Mouse (Mus musculus) MEL (cell line): ENCODE measurements at regions not wholly inside any gene's neighbourhood (a gene's known extent, or its start where the extent isn't known, plus 50 kb on each side); places are given as distances from the start of the nearest gene placed in this dataset.

Experiments
- DNase-seq: peaks from one replicate; pipeline ENCODE4 v3.0.0; 2011; ENCODE audit warnings: low read depth, low spot score
- H3K27ac ChIP-seq: 2 replicates; pipeline ENCODE4 v1.5.1; 2012; ENCODE audit warnings: low read depth, mild to moderate bottlenecking, control low read depth, low read length, moderate library complexity; ENCODE audit not compliant: control insufficient read depth
- H3K27me3 ChIP-seq, 2 experiments: fragments of 150-350 bp in 1 of 2; sonication (generic) in 1 of 2; 2 replicates each; pipeline ENCODE4 v1.6.1; 2012; ENCODE audit warnings: low read length in 2 of 2, mild to moderate bottlenecking in 2 of 2, improper control_type of control experiment in 1 of 2, moderate library complexity in 1 of 2; ENCODE audit not compliant: insufficient read depth in 2 of 2, control insufficient read depth in 1 of 2
- H3K36me3 ChIP-seq, 2 experiments: 2 replicates each; pipeline ENCODE4 v1.6.1; 2012 to 2014; ENCODE audit warnings: low read length in 2 of 2, improper control_type of control experiment in 1 of 2, inconsistent platforms in 1 of 2, mild to moderate bottlenecking in 1 of 2; ENCODE audit not compliant: insufficient read depth in 2 of 2, control insufficient read depth in 1 of 2
- H3K4me1 ChIP-seq, 2 experiments: fragments of 150-350 bp in 1 of 2; sonication (generic) in 1 of 2; 2 replicates each; pipeline ENCODE4 v1.6.1; 2012; ENCODE audit warnings: low read length in 2 of 2, improper control_type of control experiment in 1 of 2, mild to moderate bottlenecking in 1 of 2; ENCODE audit not compliant: insufficient read depth in 2 of 2, control insufficient read depth in 1 of 2
- H3K4me3 ChIP-seq, 2 experiments: fragments of 150-350 bp in 1 of 2; sonication (generic) in 1 of 2; 2 replicates each; pipeline ENCODE4 v1.5.1; 2012; ENCODE audit warnings: low read depth in 2 of 2, low read length in 2 of 2, mild to moderate bottlenecking in 2 of 2, moderate library complexity in 2 of 2, control low read depth in 1 of 2, improper control_type of control experiment in 1 of 2; ENCODE audit not compliant: control insufficient read depth in 1 of 2, insufficient read depth in 1 of 2
- H3K79me2 ChIP-seq: 2 replicates; pipeline ENCODE4 v1.6.1; 2012; ENCODE audit warnings: mild to moderate bottlenecking, low read length, moderate library complexity; ENCODE audit not compliant: control insufficient read depth, poor library complexity, insufficient read depth
- H3K9ac ChIP-seq: 2 replicates; pipeline ENCODE4 v1.6.1; 2012; ENCODE audit warnings: low read depth, mild to moderate bottlenecking, control low read depth, low read length, moderate library complexity; ENCODE audit not compliant: control insufficient read depth, poor library complexity, severe bottlenecking
- H3K9me3 ChIP-seq: fragments of 150-350 bp; sonication (generic); replicated peaks from 2 replicates; pipeline ENCODE4 v1.6.1; 2012; ENCODE audit warnings: mild to moderate bottlenecking, low read length, improper control_type of control experiment, moderate library complexity; ENCODE audit not compliant: insufficient read depth
- BHLHE40 ChIP-seq: IDR thresholded peaks from 2 replicates; pipeline ENCODE4 v1.6.1; 2012; ENCODE audit warnings: low read depth, mild to moderate bottlenecking, inconsistent platforms, low read length, improper control_type of control experiment, borderline replicate concordance
- CTCF ChIP-seq, 3 experiments: IDR thresholded peaks in 2 of 3; conservative IDR thresholded peaks in 1 of 3; 2 replicates each; pipeline ENCODE4 v1.5.1; 2011 to 2012; ENCODE audit warnings: low read length in 3 of 3, low read depth in 2 of 3, mild to moderate bottlenecking in 2 of 3, improper control_type of control experiment in 1 of 3, inconsistent platforms in 1 of 3, mixed read lengths in 1 of 3, moderate library complexity in 1 of 3; ENCODE audit not compliant: control insufficient read depth in 1 of 3, insufficient read depth in 1 of 3, poor library complexity in 1 of 3, severe bottlenecking in 1 of 3
- E2F4 ChIP-seq: IDR thresholded peaks from 2 replicates; pipeline ENCODE4 v1.6.1; 2011; ENCODE audit warnings: low read depth, low read length, improper control_type of control experiment, borderline replicate concordance
- ELF1 ChIP-seq: IDR thresholded peaks from 2 replicates; pipeline ENCODE4 v1.6.1; 2014; ENCODE audit warnings: low read depth, mild to moderate bottlenecking, inconsistent platforms, low read length, improper control_type of control experiment, moderate library complexity
- EP300 ChIP-seq, 2 experiments: IDR thresholded peaks; 2 replicates each; pipeline ENCODE4 v1.6.1; 2011; ENCODE audit warnings: improper control_type of control experiment in 2 of 2, low read length in 2 of 2, low read depth in 1 of 2, mild to moderate bottlenecking in 1 of 2
- HCFC1 ChIP-seq: IDR thresholded peaks from 2 replicates; pipeline ENCODE4 v1.6.1; 2012; ENCODE audit warnings: low read depth, mild to moderate bottlenecking, inconsistent platforms, low read length, improper control_type of control experiment, moderate library complexity
- JUND ChIP-seq: IDR thresholded peaks from 2 replicates; pipeline ENCODE4 v1.6.1; 2011; ENCODE audit warnings: low read depth, mild to moderate bottlenecking, improper control_type of control experiment, low read length
- MAX ChIP-seq: IDR thresholded peaks from 2 replicates; pipeline ENCODE4 v1.6.1; 2011; ENCODE audit warnings: low read length, improper control_type of control experiment
- MXI1 ChIP-seq: IDR thresholded peaks from 2 replicates; pipeline ENCODE4 v1.6.1; 2011; ENCODE audit warnings: mild to moderate bottlenecking, low read depth, low read length, improper control_type of control experiment
- MYC ChIP-seq: IDR thresholded peaks from 2 replicates; pipeline ENCODE4 v1.6.1; 2011; ENCODE audit warnings: low read depth, mild to moderate bottlenecking, low read length, improper control_type of control experiment, moderate library complexity
- NRF1 ChIP-seq: IDR thresholded peaks from 2 replicates; pipeline ENCODE4 v1.6.1; 2014; ENCODE audit warnings: low read depth, mild to moderate bottlenecking, inconsistent platforms, low read length, improper control_type of control experiment, moderate library complexity; ENCODE audit not compliant: poor library complexity, insufficient read depth, severe bottlenecking
- POLR2A ChIP-seq, 2 experiments: IDR thresholded peaks; 2 replicates each; pipeline ENCODE4 v1.6.1; 2011 to 2012; ENCODE audit warnings: low read length in 2 of 2, mild to moderate bottlenecking in 2 of 2, control low read depth in 1 of 2, improper control_type of control experiment in 1 of 2, low read depth in 1 of 2, moderate library complexity in 1 of 2; ENCODE audit not compliant: control insufficient read depth in 1 of 2, insufficient read depth in 1 of 2, poor library complexity in 1 of 2
- POLR2AphosphoS5 ChIP-seq: IDR thresholded peaks from 2 replicates; pipeline ENCODE4 v1.6.1; 2012; ENCODE audit warnings: low read depth, borderline replicate concordance, mild to moderate bottlenecking, inconsistent platforms, low read length, moderate library complexity, mixed read lengths
- RAD21 ChIP-seq: IDR thresholded peaks from 2 replicates; pipeline ENCODE4 v1.6.1; 2011; ENCODE audit warnings: mild to moderate bottlenecking, low read depth, low read length, improper control_type of control experiment
- SIN3A ChIP-seq: IDR thresholded peaks from 2 replicates; pipeline ENCODE4 v1.6.1; 2012; ENCODE audit warnings: low read length, improper control_type of control experiment, inconsistent platforms
- TBP ChIP-seq: IDR thresholded peaks from 2 replicates; pipeline ENCODE4 v1.8.0; 2011; ENCODE audit warnings: low read depth, low read length, improper control_type of control experiment
- UBTF ChIP-seq: IDR thresholded peaks from 2 replicates; pipeline ENCODE4 v1.6.1; 2012; ENCODE audit warnings: low read depth, mild to moderate bottlenecking, inconsistent platforms, low read length, improper control_type of control experiment, moderate library complexity, borderline replicate concordance; ENCODE audit not compliant: insufficient read depth
- USF1 ChIP-seq: IDR thresholded peaks from 2 replicates; pipeline ENCODE4 v1.6.1; 2014; ENCODE audit warnings: low read depth, mild to moderate bottlenecking, inconsistent platforms, low read length, improper control_type of control experiment, moderate library complexity
- ZNF384 ChIP-seq: IDR thresholded peaks from 2 replicates; pipeline ENCODE4 v1.6.1; 2012; ENCODE audit warnings: low read depth, mild to moderate bottlenecking, inconsistent platforms, low read length, improper control_type of control experiment

- Histone ChIP-seq H3K4me3 (no peak overlapping the region), H3K27me3 (peaks cover 9% of the 10 kb centered on the region in 2 experiments; a peak in 3 of 4 replicates), H3K4me1 (no peaks in the 10 kb centered on the region), H3K36me3 (no peaks in the 10 kb centered on the region), H3K27ac (no peak overlapping the region), H3K79me2 (no peaks in the 10 kb centered on the region), H3K9me3 (no peaks in the 10 kb centered on the region), H3K9ac (no peak overlapping the region)
- DNase-seq = no peak
- no peak for TF ChIP-seq MYC
Observed at GRCm38 (mm10) chr19:15807681-15808080, 139.5 kb downstream of the Psat1 start.

- Histone ChIP-seq H3K4me1 (peaks cover 0 to 5% of the 10 kb centered on the region in 2 experiments; a peak in 1 of 4 replicates), H3K9me3 (no peaks in the 10 kb centered on the region), H3K9ac (no peak overlapping the region), H3K79me2 (no peaks in the 10 kb centered on the region), H3K36me3 (no peaks in the 10 kb centered on the region), H3K4me3 (no peak overlapping the region), H3K27ac (no peak overlapping the region), H3K27me3 (peaks cover 6 to 7% of the 10 kb centered on the region in 2 experiments; a peak in 3 of 4 replicates)
- no peak for DNase-seq
- TF ChIP-seq HCFC1 (no peak), USF1 (no peak), BHLHE40 (no peak), RAD21 (no peak), POLR2A (IDR thresholded peaks at IDR 0.05; ENCODE audit: control insufficient read depth in 1 of 2, insufficient read depth in 1 of 2, low read depth in 1 of 2, low read length in 2 of 2, poor library complexity in 1 of 2) (no peak), POLR2AphosphoS5 (no peak), MAX (no peak), TBP (no peak), MXI1 (no peak), SIN3A (no peak), ELF1 (no peak), EP300 (IDR thresholded peaks at IDR 0.05; ENCODE audit: low read depth in 1 of 2, low read length in 2 of 2) (no peak), JUND (no peak), UBTF (no peak), NRF1 (no peak), CTCF (IDR thresholded peaks at IDR 0.05 in 2 of 3, conservative IDR thresholded peaks at IDR 0.05 in 1 of 3; ENCODE audit: control insufficient read depth in 1 of 3, insufficient read depth in 1 of 3, low read depth in 2 of 3, low read length in 3 of 3, poor library complexity in 1 of 3, severe bottlenecking in 1 of 3) (no peak), E2F4 (no peak), ZNF384 (no peak), MYC (no peak)
Observed at GRCm38 (mm10) chr19:15803131-15803889, 143.8 kb downstream of the Psat1 start.
